Mouse (Mus musculus) adrenal gland, postnatal 10 days (tissue): Measurements from ENCODE around the gene Eif1. TPM values are rescaled to one million over a fixed set of nuclear protein-coding genes. Genes with fewer than 3 reads are reported as not detected.
A peak's percentile ranks its signal among the peaks of the same experiment; 100 is the strongest.
"Not testable (repeated sequence)": the region's sequence is repeated elsewhere in the genome, so short reads cannot be mapped to it uniquely, and the experiment has no call there.

Experiments
- DNase-seq: peaks from one replicate; pipeline ENCODE4 v3.0.0; 2021; ENCODE audit warnings: mixed read lengths
- total RNA-seq, 2 experiments: library from RNA; stranded (reverse); gene quantifications; 2 replicates each; pipeline ENCODE4 v1.2.3; 2021

Gene Eif1
- total RNA-seq, 2 experiments from 2014 or later: 930 to 1,143 TPM

DNA sequence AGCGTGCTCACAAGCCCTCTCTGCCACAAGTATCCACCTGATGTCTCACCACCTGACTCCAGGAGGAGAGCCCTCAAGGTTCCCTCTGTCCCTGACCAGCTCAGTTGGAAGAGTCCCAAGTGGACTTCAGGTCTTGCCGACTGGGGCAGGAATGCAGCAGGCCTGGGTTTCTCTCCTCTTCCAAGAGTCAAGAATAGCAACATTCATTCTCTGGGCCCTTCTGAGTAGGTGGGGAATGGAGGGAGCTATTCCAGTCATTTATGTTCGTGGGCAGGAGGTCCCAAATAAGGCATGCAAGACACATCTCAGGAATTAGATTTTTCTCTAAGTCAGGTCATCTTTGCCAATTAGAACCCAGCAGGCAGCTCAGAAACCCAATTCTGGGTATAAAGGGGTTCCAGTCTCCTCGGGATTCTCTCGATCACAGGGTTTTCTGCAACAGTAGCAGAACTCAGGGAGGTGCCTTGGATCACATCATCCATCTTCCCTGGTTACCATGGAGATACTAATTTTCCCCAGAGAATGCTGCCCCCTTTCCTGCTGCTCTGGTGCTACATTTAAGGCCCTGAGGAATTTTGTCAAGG is 7.5 kb upstream of the Eif1 start:
- DNase-seq: no peak

GRCm38 (mm10) chr11:100313424-100313823 is 6.3 kb upstream of the Eif1 start:
- DNase-seq: no peak

GRCm38 (mm10) chr11:100315439-100315838 is 4.2 kb upstream of the Eif1 start:
- DNase-seq: no peak

DNA sequence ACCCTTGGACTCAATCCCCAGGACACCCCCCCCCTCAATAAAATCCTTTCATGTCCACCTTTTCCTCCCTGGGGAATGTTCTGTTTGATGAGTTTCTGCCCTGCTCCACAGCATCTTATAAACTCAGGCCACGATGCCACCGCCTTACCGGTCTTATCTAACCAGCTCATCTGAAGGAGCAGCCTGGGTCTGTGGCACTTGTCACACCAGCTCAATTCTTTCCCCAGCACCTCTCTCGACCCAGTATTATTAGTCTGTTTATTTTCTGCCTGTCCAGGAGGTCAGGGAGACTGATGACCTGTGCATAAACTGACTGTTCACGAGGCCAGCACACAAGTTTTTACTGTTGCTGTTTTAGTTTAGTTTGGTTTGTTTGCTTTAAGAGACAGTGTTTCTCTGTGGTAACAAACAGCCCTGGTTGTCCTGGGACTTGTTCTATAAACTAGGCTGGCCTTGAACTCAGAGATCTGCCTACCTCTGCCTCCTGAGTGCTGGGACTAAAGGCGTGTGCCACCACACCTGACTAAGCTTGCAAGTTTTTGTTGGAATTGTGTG is 1.8 kb upstream of the Eif1 start:
- DNase-seq: no peak

- no peak for DNase-seq
Observed at GRCm38 (mm10) chr11:100318529-100319451, 895 bp upstream of the Eif1 start.

DNA sequence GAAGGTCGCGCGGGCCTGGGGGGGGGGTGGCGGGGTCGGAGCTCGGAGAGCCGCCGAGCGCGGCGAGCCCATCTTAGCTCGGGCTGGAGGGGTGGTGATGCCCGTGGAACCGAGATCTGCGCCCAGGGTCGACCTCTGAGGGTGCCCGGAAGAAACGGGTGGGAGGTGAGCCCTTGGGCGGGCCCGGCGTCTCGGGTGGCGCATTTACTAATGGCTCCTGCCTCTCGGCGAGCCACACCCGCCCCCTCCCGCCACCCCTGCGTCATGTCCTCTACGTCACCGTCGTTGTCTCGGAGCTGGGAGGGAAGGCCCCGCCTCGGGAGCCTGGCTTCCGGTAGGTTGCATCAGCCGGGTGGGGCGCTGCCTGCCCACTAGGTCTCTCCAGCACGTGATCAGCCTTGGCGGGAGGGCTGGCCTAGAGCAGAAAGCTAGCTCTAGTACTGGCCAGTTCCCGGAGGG is 516 bp downstream of the Eif1 start:
- peak; percentile 98 for DNase-seq

- not testable (repeated sequence) for DNase-seq
Observed at GRCm38 (mm10) chr11:100320701-100321410, 1.2 kb downstream of the Eif1 start.

- not testable (repeated sequence) for DNase-seq
Observed at GRCm38 (mm10) chr11:100321479-100322305, 2.0 kb downstream of the Eif1 start.

- no peak for DNase-seq
Observed at GRCm38 (mm10) chr11:100322591-100323258, 3.0 kb downstream of the Eif1 start.

DNA sequence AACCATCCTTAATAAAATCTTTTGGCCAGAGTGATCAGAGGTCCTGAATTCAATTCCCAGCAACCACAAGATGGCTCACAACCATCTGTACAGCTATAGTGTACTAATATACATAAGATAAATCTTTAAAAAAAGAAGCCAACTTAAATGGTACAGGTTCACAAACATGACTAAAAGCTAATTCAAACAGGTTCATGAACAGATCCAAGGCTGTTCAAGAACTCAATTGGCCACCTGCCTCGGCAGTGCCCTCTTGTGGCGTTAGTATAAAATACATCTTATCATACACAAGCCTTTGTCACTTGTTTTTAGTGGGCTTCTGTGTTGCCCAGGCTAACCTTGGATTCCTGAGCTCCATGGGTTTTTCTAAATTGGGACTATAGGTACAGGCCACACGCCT is 3.9 kb downstream of the Eif1 start:
- peak; percentile 76 for DNase-seq

GRCm38 (mm10) chr11:100325062-100325629 is 5.5 kb downstream of the Eif1 start:
- DNase-seq: no peak

- no peak for DNase-seq
Observed at GRCm38 (mm10) chr11:100327316-100327715, 7.6 kb downstream of the Eif1 start.

DNA sequence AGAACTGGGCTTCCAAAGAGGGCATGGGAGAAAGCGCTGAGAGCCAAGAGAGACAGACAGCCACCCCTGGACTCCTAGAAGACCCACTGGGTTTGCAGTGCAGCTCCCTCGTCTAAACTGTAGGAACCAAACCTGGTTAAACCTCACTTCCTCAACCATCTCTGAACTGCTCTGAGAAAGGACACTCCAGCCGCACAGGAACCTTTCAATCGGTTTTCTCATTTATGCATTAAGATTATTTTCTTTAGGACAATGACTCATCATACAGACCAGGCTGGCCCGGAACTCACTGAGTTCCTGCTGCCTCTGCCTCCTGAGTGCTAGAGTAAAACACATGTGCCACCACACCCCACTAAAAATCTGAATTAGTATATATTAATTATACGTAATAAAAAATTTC is 8.1 kb downstream of the Eif1 start:
- no peak for DNase-seq

DNA sequence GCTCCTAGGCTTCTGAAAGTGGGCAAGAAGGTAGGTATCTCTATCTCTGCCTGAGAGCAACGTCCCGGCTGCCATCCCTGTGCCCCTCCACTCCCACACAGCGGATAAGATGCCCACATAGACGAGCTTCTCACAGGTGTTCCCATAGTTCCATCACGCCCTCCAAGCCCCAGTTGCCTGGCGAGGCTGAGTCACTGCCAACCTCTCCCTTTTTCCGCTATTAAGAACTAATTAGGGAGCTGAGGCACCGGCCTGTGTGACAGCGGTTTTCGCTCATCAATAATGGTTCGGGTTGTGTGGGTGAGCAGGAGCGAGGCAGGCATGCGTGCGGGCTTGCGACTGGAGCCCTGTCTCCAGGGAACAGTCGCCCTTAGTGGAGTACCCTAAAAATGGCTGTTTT is 10.6 kb downstream of the Eif1 start:
- no peak for DNase-seq

DNA sequence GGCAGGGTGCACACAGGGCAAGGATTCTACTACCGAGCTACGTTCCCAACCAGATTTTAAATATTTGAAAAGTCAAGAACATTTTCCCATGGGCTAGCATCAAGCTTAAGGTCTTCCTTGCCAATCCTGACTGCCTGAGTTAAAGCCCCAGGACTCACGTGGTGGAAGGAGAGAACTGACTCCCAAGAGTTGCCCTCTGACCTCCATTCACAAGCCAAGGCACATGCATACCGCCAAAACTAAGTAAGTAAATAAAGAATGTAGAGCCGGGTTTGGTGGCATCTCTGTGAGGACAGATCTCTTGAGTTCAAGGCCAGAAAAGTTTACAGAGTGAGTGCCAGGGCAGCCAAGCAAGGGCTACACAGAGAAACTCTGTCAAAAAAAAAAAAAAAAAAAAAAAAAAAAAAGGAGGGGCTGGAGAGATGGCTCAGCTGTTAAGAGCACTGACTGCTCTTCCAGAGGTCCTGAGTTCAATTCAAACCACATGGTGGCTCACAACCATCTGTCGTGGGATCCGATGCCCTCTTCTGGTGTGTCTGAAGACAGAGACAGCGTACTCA is 11.2 kb downstream of the Eif1 start:
- DNase-seq: not testable (repeated sequence)

- no peak for DNase-seq
Observed at GRCm38 (mm10) chr11:100332766-100333515, 13.3 kb downstream of the Eif1 start.

- no peak for DNase-seq
Observed at GRCm38 (mm10) chr11:100333944-100334457, 14.3 kb downstream of the Eif1 start, which contains the start of gene Gast. Gene Gast, plus strand, starts transcription at chr11:100334407.

DNA sequence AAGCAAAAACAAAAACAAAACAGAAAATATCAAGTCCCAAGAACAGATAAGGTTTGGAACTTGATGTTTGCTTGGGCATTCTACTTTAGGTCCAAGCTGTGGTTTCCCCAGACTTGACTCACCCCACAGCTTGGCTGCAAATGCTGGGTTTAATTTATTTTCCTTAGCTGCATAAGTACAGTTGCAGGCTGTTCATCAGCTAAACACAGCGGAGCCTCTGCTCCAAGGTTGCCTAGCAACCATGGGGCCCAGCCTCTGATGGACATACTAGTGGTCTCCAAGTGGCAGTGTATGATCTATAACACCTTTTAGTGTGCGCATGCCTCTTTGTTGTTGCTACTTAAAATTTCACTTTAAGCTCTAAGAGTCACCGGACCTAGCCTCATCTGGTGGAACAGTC is 16.0 kb downstream of the Eif1 start:
- no peak for DNase-seq

DNA sequence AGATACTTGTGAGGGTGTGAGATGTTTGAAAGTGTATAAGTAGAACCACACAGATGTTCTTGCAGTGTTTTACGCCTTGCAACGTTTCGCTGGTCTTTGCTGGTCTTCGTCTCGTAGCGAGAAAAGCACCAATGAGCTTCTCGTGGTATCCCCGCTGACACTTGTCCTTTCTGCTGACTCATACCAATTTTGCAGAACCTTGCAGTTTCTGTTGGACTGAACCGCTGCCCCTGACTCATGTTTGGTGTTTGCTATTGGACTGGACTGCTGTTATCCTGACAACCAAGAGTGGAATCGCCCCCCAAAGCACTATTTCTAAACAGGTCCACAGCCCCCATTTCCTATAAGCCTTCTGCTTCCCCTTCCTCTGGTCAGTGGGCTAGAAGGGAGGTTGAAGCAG is 24.6 kb downstream of the Eif1 start:
- DNase-seq: no peak
